Mouse (Mus musculus) gastrocnemius, postnatal 14 days (tissue): ENCODE results near the gene Unc93b1. TPM values are rescaled to one million over a fixed set of nuclear protein-coding genes. Genes with fewer than 3 reads are reported as not detected.
A peak's percentile ranks its signal among the peaks of the same experiment; 100 is the strongest.
"Not testable (repeated sequence)": the region's sequence is repeated elsewhere in the genome, so short reads cannot be mapped to it uniquely, and the experiment has no call there.

Experiments used
- DNase-seq: peaks from one replicate; pipeline ENCODE4 v3.0.0; 2021; ENCODE audit warnings: mixed read lengths
- intact Hi-C: fragments of 180-260 bp; cut with DNase I; formaldehyde crosslinking; loops from one replicate; pipeline ENCODE4 v1.15.1; 2025; ENCODE audit warnings: low total_unique reads
- total RNA-seq, 2 experiments: library from RNA; stranded (reverse); gene quantifications; 2 replicates each; pipeline ENCODE4 v1.2.3; 2021

The Unc93b1 gene
- total RNA-seq, 2 experiments from 2014 or later, result 13.7 to 13.8 TPM

DNA sequence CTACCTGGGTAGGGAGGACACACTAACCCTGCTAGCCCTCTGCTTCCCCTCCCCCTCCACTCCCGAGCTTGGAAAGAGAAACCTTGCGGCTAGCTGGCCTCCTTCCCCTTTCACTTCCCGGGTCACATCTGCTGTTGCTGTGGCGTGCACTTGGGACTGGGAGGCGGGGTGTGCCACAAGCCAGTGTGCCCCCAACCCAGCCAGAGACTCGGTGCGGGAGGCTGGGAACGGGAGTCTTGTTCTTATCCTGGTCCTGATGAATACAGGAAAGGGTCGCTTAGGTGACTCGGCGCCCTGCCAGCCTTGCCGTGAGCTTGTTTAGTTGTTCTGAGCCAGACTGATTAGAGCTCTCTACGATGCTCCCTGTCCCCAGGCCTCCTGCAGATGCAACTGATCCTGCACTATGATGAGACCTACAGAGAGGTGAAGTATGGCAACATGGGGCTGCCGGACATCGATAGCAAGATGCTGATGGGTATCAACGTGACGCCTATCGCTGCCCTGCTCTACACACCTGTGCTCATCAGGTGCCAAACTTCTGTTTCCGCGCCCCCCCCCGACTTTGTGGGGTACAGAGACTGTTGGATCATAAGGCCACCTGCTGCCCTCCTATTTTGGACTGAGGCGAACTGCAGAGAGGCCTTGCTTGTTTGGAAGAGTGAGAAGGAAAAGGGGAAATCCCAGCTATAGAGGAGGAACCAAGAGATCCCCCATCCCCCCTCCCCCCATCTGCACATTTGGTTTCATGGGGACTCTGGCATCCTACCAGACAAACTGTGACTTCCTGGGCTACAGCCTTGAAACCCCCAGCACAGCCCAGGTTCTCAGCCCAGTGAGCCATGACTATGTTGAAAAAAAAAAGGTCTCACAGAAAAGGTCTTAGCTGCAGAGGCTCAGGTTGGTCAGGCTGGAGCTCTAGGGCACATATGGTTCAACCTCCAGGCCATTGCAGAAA, 1.2 kb downstream of the Unc93b1 start:
- DNase-seq, result peak; percentile 72
- intact Hi-C loops, result loop anchor here (2.0 kb wide), 1 partner anchor 53 kb away; no protein-coding TSS in a partner anchor

DNA sequence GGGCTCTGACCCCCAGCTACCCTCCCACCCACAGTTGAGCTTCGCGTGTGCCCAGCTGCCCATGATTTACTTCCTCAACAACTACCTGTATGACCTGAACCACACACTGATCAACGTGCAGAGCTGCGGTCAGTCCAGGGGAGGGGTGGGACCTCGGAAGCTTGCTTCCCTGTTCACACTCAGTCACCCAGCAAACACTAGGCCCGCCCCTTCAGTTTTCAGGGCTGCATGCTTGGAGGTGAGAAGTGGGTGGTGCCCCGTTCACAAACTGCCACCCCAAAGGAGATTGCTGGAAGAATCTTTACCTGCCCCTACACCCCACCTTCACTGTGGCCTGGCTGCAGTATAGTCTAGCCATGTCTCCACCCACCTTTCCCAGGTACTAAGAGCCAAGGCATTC, 7.3 kb downstream of the Unc93b1 start:
- no peak for DNase-seq
- intact Hi-C loops, result no loop called here

DNA sequence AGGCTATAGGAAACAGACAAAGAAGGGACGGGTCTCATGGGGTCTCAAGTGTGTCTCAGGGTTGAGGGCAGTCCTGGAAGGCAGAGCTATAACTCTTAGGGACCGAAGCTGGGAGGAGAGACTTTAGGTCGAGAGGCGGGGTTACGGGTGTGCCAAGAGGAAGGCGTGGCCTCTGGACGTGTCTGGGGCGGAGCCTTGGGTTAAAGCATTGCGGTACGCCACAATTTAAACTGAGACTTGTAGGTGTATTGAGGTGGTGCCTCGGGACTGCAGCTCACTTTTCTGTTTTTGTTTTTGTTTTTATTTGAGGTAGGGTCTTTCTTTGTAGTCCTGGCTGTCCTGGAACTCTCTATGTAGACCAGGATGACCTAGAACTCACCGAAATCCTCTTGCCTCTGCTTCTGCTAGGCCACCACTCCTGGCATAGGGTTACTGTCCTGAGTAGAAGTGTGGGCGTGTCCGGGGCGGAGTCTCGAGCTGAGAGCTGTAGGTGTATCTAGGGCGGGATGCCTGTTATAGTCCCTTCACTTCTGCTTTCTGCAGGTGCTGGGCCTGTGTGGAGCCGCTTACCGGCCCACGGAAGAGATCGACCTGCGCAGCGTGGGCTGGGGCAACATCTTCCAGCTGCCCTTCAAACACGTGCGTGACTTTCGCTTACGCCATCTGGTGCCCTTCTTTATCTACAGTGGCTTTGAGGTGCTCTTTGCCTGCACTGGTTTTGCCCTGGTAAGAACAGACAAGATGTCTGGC, 8.2 kb downstream of the Unc93b1 start:
- DNase-seq, result no peak
- intact Hi-C loops, result no loop called here

DNA sequence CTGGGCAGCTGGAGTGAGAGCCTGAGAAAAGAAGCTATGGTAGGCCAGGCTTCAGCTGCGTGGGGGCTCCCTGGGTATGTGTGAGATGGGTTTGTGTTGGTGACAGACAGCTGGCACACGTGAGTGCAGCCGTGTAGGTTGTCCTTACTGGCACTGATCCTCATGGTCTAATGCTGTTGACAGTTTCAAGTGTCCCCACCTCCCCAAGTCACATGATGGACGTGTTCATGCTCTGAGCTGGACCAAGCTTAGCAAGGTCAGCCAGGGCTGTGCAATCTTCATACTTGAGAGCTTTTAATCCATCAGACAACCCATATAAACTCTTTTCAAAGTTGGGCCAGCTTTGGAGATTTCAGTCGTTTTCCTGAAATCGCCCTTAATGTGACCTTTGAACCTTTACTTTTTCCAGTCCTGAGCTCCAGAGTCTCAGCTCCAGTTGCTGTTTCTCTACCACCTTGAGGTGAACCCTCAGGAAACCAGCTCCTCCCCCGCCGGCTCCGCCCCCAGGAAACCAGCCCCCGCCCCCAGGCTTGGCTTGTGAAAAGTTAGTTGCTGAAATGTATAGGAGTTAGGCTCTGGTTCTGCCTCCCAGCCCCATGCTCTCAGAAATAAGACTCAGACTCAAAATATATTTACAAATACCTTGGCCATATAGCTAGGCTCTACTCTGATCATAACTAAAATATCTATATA, 11.0 kb downstream of the Unc93b1 start:
- intact Hi-C loops, result loop anchor here (2.0 kb wide), 1 partner anchor 35 kb away; no protein-coding TSS in a partner anchor
- no peak for DNase-seq

DNA sequence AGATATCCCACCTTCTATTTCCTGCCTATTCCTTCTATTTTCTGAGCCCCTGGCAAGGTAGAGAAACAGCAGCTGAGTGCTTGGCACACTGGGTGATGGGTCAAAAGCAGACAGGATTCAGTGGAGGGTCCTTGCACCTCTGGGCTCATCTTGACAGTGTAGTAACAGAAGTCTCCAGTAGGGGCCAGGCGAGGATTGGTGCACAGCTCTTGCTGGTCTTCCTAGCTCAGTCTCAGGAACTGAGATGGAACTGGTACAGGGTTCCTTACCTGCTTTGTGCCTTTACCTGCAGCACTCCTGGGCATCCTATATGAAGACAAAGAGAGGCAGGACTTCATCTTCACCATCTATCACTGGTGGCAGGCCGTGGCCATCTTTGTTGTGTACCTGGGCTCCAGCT, 11.7 kb downstream of the Unc93b1 start:
- intact Hi-C loops, result loop anchor here (2.0 kb wide), 1 partner anchor 34 kb away; no protein-coding TSS in a partner anchor
- peak; percentile 59 for DNase-seq

DNA sequence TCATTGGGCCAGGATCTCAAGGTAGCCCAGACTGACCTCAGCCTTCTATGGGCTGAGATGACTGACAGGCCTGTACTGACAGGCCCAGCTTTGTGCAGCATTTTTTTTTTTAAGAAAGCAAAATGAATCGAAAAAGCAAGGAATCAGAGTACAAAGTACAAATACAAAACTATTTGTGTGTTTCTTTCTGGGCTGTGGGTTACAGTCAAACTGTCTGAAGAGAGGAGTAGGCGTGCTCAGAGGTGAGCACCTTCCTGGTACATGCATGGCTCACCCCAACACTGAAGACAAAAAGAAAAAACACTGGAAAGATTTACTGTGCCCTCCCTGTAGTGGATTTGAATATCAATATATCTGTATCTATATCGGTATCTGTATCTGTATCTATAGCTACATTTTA, 12.8 kb downstream of the Unc93b1 start:
- intact Hi-C loops, result loop anchor here (2.0 kb wide), 1 partner anchor 33 kb away; no protein-coding TSS in a partner anchor

DNA sequence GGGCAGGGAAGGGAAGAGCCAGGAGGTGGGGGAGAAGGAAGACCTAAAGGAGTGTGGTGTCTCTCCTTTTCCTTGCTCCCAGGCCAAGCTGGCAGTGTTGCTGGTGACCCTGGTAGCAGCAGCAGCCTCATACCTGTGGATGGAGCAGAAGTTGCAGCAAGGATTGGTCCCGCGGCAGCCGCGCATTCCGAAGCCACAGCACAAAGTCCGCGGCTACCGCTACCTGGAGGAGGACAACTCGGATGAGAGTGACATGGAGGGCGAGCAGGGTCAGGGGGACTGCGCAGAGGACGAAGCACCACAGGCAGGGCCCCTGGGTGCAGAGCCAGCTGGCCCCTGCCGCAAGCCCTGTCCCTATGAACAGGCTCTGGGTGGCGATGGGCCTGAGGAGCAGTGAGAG, 13.6 kb downstream of the Unc93b1 start:
- intact Hi-C loops, result no loop called here
- DNase-seq, result no peak

More for the DNA sequence above, 12.8 kb downstream of the Unc93b1 start:
- DNase-seq, result no peak

DNA sequence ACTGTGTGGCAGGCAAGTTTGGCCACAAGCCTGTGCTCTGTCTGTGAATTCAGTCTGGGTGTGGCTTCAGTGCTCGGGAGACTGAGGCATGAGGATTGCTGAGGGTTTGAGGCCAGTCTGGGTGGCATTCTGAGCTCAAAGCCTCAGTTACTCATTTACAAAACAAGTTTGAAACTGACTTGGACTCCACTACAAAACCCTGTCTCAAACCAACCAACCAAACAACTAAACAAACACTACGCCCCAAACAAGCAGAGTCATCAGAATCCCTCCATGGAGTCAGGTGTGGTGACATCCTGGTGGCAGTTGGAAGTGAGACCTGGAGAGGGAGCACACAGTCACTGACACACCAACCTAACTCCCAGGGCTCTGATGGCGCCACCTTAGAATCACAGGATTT, 15.3 kb downstream of the Unc93b1 start:
- DNase-seq, result no peak

DNA sequence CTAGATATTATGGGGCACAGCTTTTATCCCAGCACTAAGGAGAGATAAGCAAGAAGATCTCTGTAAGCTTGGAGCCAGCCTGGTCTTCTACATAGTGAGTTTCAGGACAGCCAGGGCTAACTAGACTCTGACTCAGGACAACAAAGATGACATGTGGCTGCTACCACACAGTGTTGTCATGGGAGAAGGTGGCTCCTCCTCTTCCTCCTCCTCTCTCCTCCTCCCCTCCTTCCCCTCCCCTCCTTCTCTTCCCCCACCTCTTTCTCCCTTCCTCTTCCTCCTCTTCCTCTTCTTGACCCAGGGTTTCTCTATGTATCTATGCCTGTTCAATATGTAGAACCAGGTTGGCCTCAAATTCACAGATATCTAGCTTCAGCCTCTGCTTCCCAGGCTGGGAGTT, 16.5 kb downstream of the Unc93b1 start:
- no peak for DNase-seq
- intact Hi-C loops, result no loop called here

More for the DNA sequence above, 15.3 kb downstream of the Unc93b1 start:
- intact Hi-C loops, result no loop called here

DNA sequence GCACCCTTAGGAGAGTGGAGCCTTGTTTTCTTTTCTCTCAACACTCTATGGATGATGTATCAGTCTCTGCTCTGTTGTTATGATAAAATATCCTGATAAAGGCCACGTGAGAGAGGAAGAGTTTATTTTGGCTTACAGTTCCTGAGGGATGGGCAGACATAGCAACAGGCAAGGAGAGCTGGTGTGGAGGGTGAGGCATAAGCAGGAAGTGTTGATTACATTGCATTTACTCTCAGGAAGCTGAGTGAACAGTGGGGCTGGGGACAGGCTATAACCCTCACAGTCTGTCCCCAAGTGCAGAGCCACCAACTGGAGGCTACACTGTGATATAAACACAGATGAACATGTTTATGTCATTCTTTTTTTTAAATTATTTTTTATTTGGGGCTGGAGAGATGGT, 17.1 kb downstream of the Unc93b1 start:
- DNase-seq, result no peak
- intact Hi-C loops, result no loop called here

DNA sequence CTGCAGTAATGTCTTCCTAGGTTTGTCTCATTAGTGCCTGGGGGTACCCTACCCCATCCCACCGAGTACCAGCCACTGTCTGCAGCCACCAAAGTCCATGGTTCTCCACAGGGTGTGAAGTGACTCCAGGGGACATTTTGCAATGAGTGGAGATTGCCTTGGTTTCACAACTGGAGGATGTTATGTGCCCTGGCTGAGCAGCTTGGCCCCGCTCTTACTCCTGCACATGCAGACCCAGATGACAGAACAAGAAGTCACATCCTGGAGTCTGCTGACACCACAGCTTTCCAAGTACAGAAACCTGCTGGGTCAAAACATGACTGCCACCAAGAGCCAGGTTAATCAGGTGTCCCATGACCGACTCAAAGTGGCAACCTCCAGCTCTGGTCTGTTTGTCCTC, 20.0 kb downstream of the Unc93b1 start:
- DNase-seq, result no peak
- intact Hi-C loops, result no loop called here

DNA sequence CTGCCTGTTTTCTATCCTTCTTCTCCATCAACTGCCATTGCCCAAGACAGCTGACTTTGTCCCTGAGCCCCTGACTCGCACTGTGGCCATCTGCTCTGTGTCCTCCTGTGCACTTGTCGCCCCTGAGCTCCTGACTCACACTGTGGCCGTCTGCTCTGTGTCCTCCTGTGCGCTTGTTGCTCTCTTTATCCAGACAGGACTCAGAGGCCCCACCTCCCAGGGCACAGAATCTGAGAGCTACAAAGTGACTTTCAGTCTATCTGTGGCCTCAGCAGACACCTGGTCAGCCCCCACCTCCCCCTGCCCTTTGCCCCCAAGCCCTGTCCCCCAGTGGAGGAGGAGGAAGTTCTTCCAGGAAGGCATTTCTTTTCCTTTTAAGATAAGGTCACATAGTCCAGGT, 20.8 kb downstream of the Unc93b1 start:
- intact Hi-C loops, result no loop called here

DNA sequence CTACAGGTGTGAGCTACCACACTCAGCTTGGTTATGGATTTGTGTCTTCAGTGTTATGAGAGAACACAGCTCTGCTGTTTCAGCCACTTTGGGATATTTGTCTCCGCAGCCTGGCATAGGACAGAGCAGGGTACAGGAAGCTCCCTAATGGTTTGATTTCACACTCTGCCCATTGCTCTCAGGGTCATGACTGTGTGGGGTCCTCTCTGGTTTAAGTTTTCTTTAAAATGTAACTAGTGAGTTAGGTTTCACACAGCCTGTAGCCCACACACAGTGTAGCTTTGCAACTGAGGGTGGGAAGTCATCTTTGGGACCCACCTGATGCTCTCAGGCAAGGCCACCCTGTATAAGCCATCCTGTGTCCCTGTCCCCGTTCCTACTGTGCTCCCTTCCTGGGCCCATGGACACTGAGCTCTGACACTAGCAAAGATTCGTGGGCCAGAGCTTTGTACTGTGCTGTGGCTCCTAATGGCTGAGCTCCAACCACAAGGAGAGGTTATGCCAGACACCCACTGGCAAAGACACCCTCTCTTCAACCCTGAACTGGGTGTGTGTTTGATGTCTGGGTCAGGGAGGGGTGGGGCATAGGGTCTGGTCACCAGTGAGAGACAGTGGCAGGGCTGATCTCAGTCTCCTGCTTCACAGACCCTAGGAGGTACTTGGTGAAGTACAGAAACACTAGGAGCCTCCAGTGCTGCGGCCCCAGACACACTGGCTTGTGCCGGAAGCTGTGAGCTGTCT, 22.5 kb downstream of the Unc93b1 start:
- intact Hi-C loops, DNase-seq: not testable (repeated sequence)

More for the DNA sequence above, 20.8 kb downstream of the Unc93b1 start:
- DNase-seq, result no peak

DNA sequence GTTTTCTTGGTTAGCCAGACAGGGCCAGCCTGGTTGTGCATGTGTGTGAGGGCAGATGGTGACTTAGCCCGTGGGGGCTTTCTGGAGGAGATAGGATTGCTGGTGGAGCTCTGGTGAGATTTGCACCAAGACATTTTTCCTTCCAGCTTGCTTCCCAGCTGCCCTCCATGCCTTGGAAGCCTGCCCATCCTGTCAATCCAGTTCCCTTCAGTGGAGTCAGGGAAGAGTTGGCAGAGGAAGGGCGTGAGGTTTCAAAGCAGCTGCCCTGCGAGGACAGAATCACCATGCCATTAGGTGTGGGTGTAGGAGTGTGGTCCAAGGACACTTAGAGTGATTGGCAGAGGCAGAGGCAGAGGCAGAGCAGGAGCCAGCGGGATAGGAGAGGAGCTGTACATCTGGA, 23.5 kb downstream of the Unc93b1 start, which contains the start of gene Aldh3b3:
Gene Aldh3b3 (plus strand): TSS at position 176 of the 400 bp plus-strand sequence.
- no peak for DNase-seq
- intact Hi-C loops, result no loop called here

DNA sequence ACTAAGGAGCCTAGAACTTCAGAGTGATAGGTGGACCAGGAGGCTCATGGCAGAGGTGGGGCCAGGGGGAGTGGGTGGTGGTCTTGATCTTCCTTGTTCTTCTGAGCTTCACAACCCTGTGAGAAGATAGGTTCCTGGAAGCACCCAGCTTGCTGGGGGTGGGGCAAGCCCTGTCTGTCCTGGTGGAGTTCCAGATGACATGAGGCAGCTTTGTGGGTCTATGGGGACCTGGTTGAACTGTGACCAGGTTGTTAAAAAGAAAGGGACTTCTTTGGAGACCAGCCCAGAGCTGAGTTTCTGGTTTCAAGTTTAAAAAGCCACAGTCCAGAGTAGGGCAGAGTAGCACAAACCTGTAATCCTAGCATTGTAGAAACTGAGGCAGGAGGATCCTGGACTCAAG, 24.0 kb downstream of the Unc93b1 start:
- no peak for DNase-seq
- intact Hi-C loops, result no loop called here

DNA sequence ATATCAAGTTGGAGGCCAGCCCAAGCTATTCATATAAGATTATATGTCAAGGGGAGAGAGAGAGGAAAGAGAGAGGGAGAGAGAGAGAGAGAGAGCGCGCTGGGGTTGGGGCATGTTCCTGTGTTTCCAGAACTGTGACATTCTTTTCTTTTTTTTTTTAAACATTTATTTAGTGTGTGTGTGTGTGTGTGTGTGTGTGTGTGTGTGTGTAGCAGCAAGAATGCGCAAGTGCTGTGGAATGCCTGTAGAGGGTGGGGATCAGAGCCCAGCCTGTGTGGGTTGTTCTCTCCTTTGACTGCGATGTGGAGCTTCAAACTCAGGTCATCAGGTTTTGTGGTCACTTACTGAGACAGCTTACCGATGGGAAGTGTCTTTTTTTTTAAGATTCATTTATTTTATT, 25.2 kb downstream of the Unc93b1 start:
- intact Hi-C loops, result no loop called here
- no peak for DNase-seq

DNA sequence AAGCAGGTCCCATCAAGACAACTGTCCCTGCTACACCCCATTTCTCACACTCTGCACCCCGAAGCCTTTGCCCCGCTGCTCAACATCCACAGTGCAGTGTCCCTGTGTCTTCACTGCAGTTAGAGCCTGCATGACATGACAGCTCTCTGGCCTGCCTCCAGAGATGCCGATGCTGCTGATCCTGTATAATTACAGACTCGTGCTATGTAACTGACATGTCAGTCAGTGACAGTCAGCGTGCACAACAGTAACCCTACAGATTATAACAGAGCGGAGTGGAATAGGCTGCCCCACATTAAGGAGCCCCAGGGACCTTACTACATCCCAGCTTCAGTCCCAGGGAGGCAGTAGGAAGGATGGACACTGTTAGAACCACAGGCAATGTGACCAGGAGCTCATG, 26.8 kb downstream of the Unc93b1 start:
- intact Hi-C loops, DNase-seq: not testable (repeated sequence)

DNA sequence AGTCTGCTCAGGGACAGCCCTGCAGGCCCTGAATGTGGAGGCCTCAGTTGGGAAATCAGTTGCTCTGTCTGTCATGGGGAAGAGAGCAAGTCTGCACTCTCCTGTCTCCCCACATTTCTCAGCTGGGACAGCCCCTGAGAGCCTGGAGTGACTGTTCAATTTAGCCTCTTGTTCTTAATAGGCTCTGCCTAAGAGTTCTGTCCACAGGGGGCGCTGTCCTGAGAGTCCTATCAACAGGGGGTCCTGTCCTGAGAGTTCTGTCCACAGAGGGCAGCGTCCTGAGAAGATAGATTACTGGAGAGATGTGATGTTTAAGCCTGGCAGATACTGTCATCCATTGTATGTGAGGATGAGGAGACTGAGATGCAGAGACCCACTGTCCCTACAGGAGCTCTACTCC, 27.5 kb downstream of the Unc93b1 start:
- DNase-seq, result no peak
- intact Hi-C loops, result no loop called here

DNA sequence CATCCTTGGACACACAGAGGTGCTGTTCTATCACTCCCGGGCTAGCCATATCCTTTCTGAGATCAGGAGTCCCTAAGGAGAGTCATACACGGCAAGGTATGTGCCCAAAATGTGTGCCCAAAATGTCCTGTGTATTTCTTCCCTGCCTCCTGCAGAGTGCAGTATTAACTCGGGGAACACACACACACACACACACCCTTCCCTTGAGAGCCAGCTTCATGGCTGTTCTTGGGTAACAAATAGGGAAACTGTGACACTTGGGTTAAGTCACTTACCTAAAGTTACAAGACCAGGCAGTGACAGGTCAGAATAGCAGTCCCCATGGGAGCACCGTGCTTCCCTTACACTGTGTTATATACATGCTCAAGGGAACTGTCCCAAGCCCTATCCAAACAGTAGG, 29.0 kb downstream of the Unc93b1 start:
- intact Hi-C loops, result no loop called here
- no peak for DNase-seq
